Mouse (Mus musculus) myocyte (in vitro differentiated cells): ENCODE measurements at regions not wholly inside any gene's neighbourhood (a gene's known extent, or its start where the extent isn't known, plus 50 kb on each side); places are given as distances from the start of the nearest gene placed in this dataset.

Source experiments
- H3K27me3 ChIP-seq: one replicate; pipeline ENCODE4 v1.6.1; 2011; ENCODE audit not compliant: control insufficient read depth, insufficient read depth, insufficient read length
- H3K36me3 ChIP-seq: one replicate; pipeline ENCODE4 v1.6.1; 2011; ENCODE audit not compliant: control insufficient read depth, insufficient read depth
- H3K4me2 ChIP-seq: one replicate; pipeline ENCODE4 v1.6.1; 2011; ENCODE audit warnings: low read depth, control low read depth
- H3K4me3 ChIP-seq: one replicate; pipeline ENCODE4 v1.5.1; 2011; ENCODE audit warnings: mild to moderate bottlenecking, control low read depth, moderate library complexity
- H3K79me2 ChIP-seq: one replicate; pipeline ENCODE4 v1.6.1; 2011; ENCODE audit not compliant: control insufficient read depth, insufficient read depth
- H3ac ChIP-seq: one replicate; pipeline ENCODE4 v1.6.1; 2011; ENCODE audit not compliant: control insufficient read depth, insufficient read length
- CEBPB ChIP-seq: IDR thresholded peaks from 2 replicates; pipeline ENCODE4 v1.6.1; 2011; ENCODE audit warnings: mild to moderate bottlenecking, moderate library complexity; ENCODE audit not compliant: poor library complexity, insufficient read depth, severe bottlenecking
- E2F4 ChIP-seq: IDR thresholded peaks from one replicate; pipeline ENCODE4 v1.6.1; 2011; ENCODE audit warnings: mild to moderate bottlenecking, control low read depth, moderate library complexity; ENCODE audit not compliant: insufficient read depth
- MAX ChIP-seq: IDR thresholded peaks from one replicate; pipeline ENCODE4 v1.6.1; 2011; ENCODE audit warnings: low read depth, mild to moderate bottlenecking, control low read depth
- MYOD1 ChIP-seq, 3 experiments: IDR thresholded peaks; one replicate each; pipeline ENCODE4 v1.6.1; 2011; ENCODE audit warnings: control low read depth in 2 of 3, low read depth in 2 of 3, mild to moderate bottlenecking in 2 of 3, moderate library complexity in 1 of 3; ENCODE audit not compliant: insufficient read length in 2 of 3, control insufficient read depth in 1 of 3
- MYOG ChIP-seq, 3 experiments: IDR thresholded peaks; one replicate each; pipeline ENCODE4 v1.6.1; 2011; ENCODE audit warnings: control low read depth in 2 of 3, low read depth in 2 of 3, mild to moderate bottlenecking in 2 of 3; ENCODE audit not compliant: insufficient read length in 2 of 3, control insufficient read depth in 1 of 3, insufficient read depth in 1 of 3
- POLR2A ChIP-seq: IDR thresholded peaks from one replicate; pipeline ENCODE4 v1.6.1; 2011; ENCODE audit warnings: low read depth, mild to moderate bottlenecking, control low read depth, moderate library complexity; ENCODE audit not compliant: insufficient read length
- POLR2AphosphoS2 ChIP-seq: IDR thresholded peaks from one replicate; pipeline ENCODE4 v1.6.1; 2011; ENCODE audit warnings: low read depth, control low read depth; ENCODE audit not compliant: insufficient read length
- REST ChIP-seq: IDR thresholded peaks from one replicate; pipeline ENCODE4 v1.6.1; 2011; ENCODE audit warnings: mild to moderate bottlenecking, control low read depth, moderate library complexity; ENCODE audit not compliant: insufficient read depth, insufficient read length
- SRF ChIP-seq: IDR thresholded peaks from one replicate; pipeline ENCODE4 v1.6.1; 2011; ENCODE audit warnings: low read depth; ENCODE audit not compliant: control insufficient read depth, insufficient read length
- TCF12 ChIP-seq: IDR thresholded peaks from one replicate; pipeline ENCODE4 v1.6.1; 2011; ENCODE audit warnings: mild to moderate bottlenecking, control low read depth; ENCODE audit not compliant: poor library complexity, insufficient read depth, severe bottlenecking
- TCF3 ChIP-seq: IDR thresholded peaks from one replicate; pipeline ENCODE4 v1.6.1; 2011; ENCODE audit warnings: low read depth, control low read depth; ENCODE audit not compliant: insufficient read length
- USF1 ChIP-seq: IDR thresholded peaks from one replicate; pipeline ENCODE4 v1.6.1; 2011; ENCODE audit warnings: low read depth, mild to moderate bottlenecking, control low read depth, moderate library complexity

GRCm38 (mm10) chr19:14351728-14352340 is 246.0 kb downstream of the Tle4 start:
- H3K36me3 ChIP-seq, result no peaks in the 10 kb centered on the region
- no peak overlapping the region for H3K4me2 ChIP-seq
- no peak overlapping the region for H3K4me3 ChIP-seq
- H3K27me3 ChIP-seq, result no peaks in the 10 kb centered on the region
- H3ac ChIP-seq, result no peak overlapping the region
- no peaks in the 10 kb centered on the region for H3K79me2 ChIP-seq
- TF ChIP-seq MYOD1 (IDR thresholded peaks at IDR 0.05; ENCODE audit: control insufficient read depth in 1 of 3, insufficient read length in 2 of 3, low read depth in 2 of 3), result no peak
- TF ChIP-seq E2F4, result no peak
- TF ChIP-seq MAX, result no peak
- TF ChIP-seq SRF, result no peak
- no peak for TF ChIP-seq TCF12
- no peak for TF ChIP-seq TCF3
- no peak for TF ChIP-seq USF1
- no peak for TF ChIP-seq POLR2A
- TF ChIP-seq CEBPB, result no peak
- TF ChIP-seq MYOG (IDR thresholded peaks at IDR 0.05; ENCODE audit: control insufficient read depth in 1 of 3, insufficient read depth in 1 of 3, insufficient read length in 2 of 3, low read depth in 2 of 3), result no peak

GRCm38 (mm10) chr19:14352551-14352950 is 245.3 kb downstream of the Tle4 start:
- H3K27me3 ChIP-seq, result no peaks in the 10 kb centered on the region
- H3K36me3 ChIP-seq, result no peaks in the 10 kb centered on the region
- TF ChIP-seq CEBPB, result no peak
- TF ChIP-seq USF1, result no peak
- TF ChIP-seq MYOD1 (IDR thresholded peaks at IDR 0.05; ENCODE audit: control insufficient read depth in 1 of 3, insufficient read length in 2 of 3, low read depth in 2 of 3), result no peak
- TF ChIP-seq MYOG (IDR thresholded peaks at IDR 0.05; ENCODE audit: control insufficient read depth in 1 of 3, insufficient read depth in 1 of 3, insufficient read length in 2 of 3, low read depth in 2 of 3), result no peak
- TF ChIP-seq SRF, result no peak
- TF ChIP-seq TCF3, result no peak
- TF ChIP-seq POLR2A, result no peak
- no peak for TF ChIP-seq TCF12
- TF ChIP-seq MAX, result no peak
- TF ChIP-seq E2F4, result no peak
- TF ChIP-seq POLR2AphosphoS2, result no peak
- no peak for TF ChIP-seq REST
- no peaks in the 10 kb centered on the region for H3K79me2 ChIP-seq
- H3K4me2 ChIP-seq, result no peak overlapping the region
- no peak overlapping the region for H3ac ChIP-seq
- no peak overlapping the region for H3K4me3 ChIP-seq

- Histone ChIP-seq H3K79me2 (no peaks in the 10 kb centered on the region), H3K4me2 (no peak overlapping the region), H3K27me3 (no peaks in the 10 kb centered on the region), H3K4me3 (no peak overlapping the region), H3ac (no peak overlapping the region), H3K36me3 (no peaks in the 10 kb centered on the region)
- TF ChIP-seq MAX (no peak), USF1 (no peak), POLR2A (no peak), CEBPB (no peak), MYOG (IDR thresholded peaks at IDR 0.05; ENCODE audit: control insufficient read depth in 1 of 3, insufficient read depth in 1 of 3, insufficient read length in 2 of 3, low read depth in 2 of 3) (no peak), POLR2AphosphoS2 (no peak), MYOD1 (IDR thresholded peaks at IDR 0.05; ENCODE audit: control insufficient read depth in 1 of 3, insufficient read length in 2 of 3, low read depth in 2 of 3) (no peak), REST (no peak), TCF12 (no peak), TCF3 (no peak), SRF (no peak), E2F4 (no peak)
These were observed 244.7 kb downstream of the Tle4 start for GRCm38 (mm10) chr19:14353151-14353550.

GRCm38 (mm10) chr19:14355128-14355527 is 242.7 kb downstream of the Tle4 start:
- H3K4me3 ChIP-seq, result no peak overlapping the region
- H3K27me3 ChIP-seq, result no peaks in the 10 kb centered on the region
- TF ChIP-seq E2F4 (no peak), SRF (no peak), USF1 (no peak), MAX (no peak), MYOG (IDR thresholded peaks at IDR 0.05; ENCODE audit: control insufficient read depth in 1 of 3, insufficient read depth in 1 of 3, insufficient read length in 2 of 3, low read depth in 2 of 3) (no peak), POLR2A (no peak), REST (no peak), POLR2AphosphoS2 (no peak), MYOD1 (IDR thresholded peaks at IDR 0.05; ENCODE audit: control insufficient read depth in 1 of 3, insufficient read length in 2 of 3, low read depth in 2 of 3) (no peak), TCF3 (no peak), CEBPB (no peak)
- no peaks in the 10 kb centered on the region for H3K79me2 ChIP-seq
- no peaks in the 10 kb centered on the region for H3K36me3 ChIP-seq
- H3ac ChIP-seq, result no peak overlapping the region
- H3K4me2 ChIP-seq, result no peak overlapping the region

GRCm38 (mm10) chr19:14355946-14356345 is 241.9 kb downstream of the Tle4 start:
- H3K79me2 ChIP-seq, result no peaks in the 10 kb centered on the region
- H3K36me3 ChIP-seq, result no peaks in the 10 kb centered on the region
- no peak overlapping the region for H3K4me2 ChIP-seq
- H3K27me3 ChIP-seq, result no peaks in the 10 kb centered on the region
- H3ac ChIP-seq, result no peak overlapping the region
- TF ChIP-seq MYOG (IDR thresholded peaks at IDR 0.05; ENCODE audit: control insufficient read depth in 1 of 3, insufficient read depth in 1 of 3, insufficient read length in 2 of 3, low read depth in 2 of 3), result no peak
- TF ChIP-seq POLR2A, result no peak
- TF ChIP-seq MYOD1 (IDR thresholded peaks at IDR 0.05; ENCODE audit: control insufficient read depth in 1 of 3, insufficient read length in 2 of 3, low read depth in 2 of 3), result no peak
- H3K4me3 ChIP-seq, result no peak overlapping the region
